Mouse (Mus musculus): ENCODE data around the gene Rhox11.
"Not testable (repeated sequence)": the region's sequence is repeated elsewhere in the genome, so short reads cannot be mapped to it uniquely, and the experiment has no call there.

Gene Rhox11

GRCm38 (mm10) chrX:38085041-38085440 is at the start of gene Rhox11:
TSS of gene Rhox11 (minus strand) at chrX:38085141.
- in situ Hi-C loops (cut with MboI, MseI), result no loop called here

GRCm38 (mm10) chrX:38121478-38121877 is 36.5 kb upstream of the Rhox11 start:
- in situ Hi-C loops (cut with MboI, MseI), result no loop called here

GRCm38 (mm10) chrX:38120982-38121381 is 36.0 kb upstream of the Rhox11 start, which contains the start of gene Rhox13:
TSS of gene Rhox13 (plus strand) at chrX:38121219.
- in situ Hi-C loops (cut with MboI, MseI), result no loop called here

- in situ Hi-C loops (cut with MboI, MseI), result no loop called here
These were observed 25.9 kb upstream of the Rhox11 start, which contains the start of gene Rhox12 for GRCm38 (mm10) chrX:38110807-38111206. TSS of gene Rhox12 (minus strand) at chrX:38110907.

- in situ Hi-C loops (cut with MboI, MseI), result no loop called here
These were observed 715 bp downstream of the Rhox11 start for GRCm38 (mm10) chrX:38084226-38084625.

GRCm38 (mm10) chrX:38066175-38066574 is 18.8 kb downstream of the Rhox11 start, which contains the start of gene Rhox10:
TSS of gene Rhox10 (plus strand) at chrX:38066475.
- in situ Hi-C loops (cut with MboI, MseI), result no loop called here

- in situ Hi-C loops (cut with MboI, MseI), result no loop called here
These were observed 23.4 kb downstream of the Rhox11 start for GRCm38 (mm10) chrX:38061544-38061943.

GRCm38 (mm10) chrX:38043014-38043413 is 41.9 kb downstream of the Rhox11 start, which contains the start of gene Btg1-ps2:
TSS of gene Btg1-ps2 (minus strand) at chrX:38043114.
- in situ Hi-C loops (cut with MboI, MseI), result not testable (repeated sequence)

GRCm38 (mm10) chrX:38039666-38040065 is 45.3 kb downstream of the Rhox11 start:
- in situ Hi-C loops (cut with MboI, MseI), result no loop called here

GRCm38 (mm10) chrX:38033841-38034240 is 51.1 kb downstream of the Rhox11 start:
- in situ Hi-C loops (cut with MboI, MseI), result no loop called here
